Mouse (Mus musculus): Measurements from ENCODE around the gene Mfsd6.

Gene Mfsd6

GRCm38 (mm10) chr1:52727056-52727900, at the start of gene Mfsd6:
Gene Mfsd6, minus strand, starts transcription at chr1:52727462.
- peak; percentile 6 for DNase-seq (ENCODE audit: low spot score)

GRCm38 (mm10) chr1:52765176-52766111, 38.2 kb upstream of the Mfsd6 start:
- DNase-seq (ENCODE audit: low spot score) = no peak

GRCm38 (mm10) chr1:52763894-52764809, 36.9 kb upstream of the Mfsd6 start:
- DNase-seq (ENCODE audit: low spot score) = no peak

- DNase-seq (ENCODE audit: low spot score) = no peak
These were observed 30.9 kb upstream of the Mfsd6 start for GRCm38 (mm10) chr1:52758174-52758573.

GRCm38 (mm10) chr1:52754331-52754730, 27.1 kb upstream of the Mfsd6 start:
- no peak for DNase-seq (ENCODE audit: low spot score)

- DNase-seq (ENCODE audit: low spot score) = no peak
These were observed 26.6 kb upstream of the Mfsd6 start for GRCm38 (mm10) chr1:52753828-52754227.

GRCm38 (mm10) chr1:52752706-52753105, 25.4 kb upstream of the Mfsd6 start:
- no peak for DNase-seq (ENCODE audit: low spot score)

- DNase-seq (ENCODE audit: low spot score) = no peak
These were observed 24.4 kb upstream of the Mfsd6 start for GRCm38 (mm10) chr1:52751634-52752033.

GRCm38 (mm10) chr1:52749978-52750377, 22.7 kb upstream of the Mfsd6 start:
- DNase-seq (ENCODE audit: low spot score) = no peak

GRCm38 (mm10) chr1:52748260-52748659, 21.0 kb upstream of the Mfsd6 start:
- DNase-seq (ENCODE audit: low spot score) = peak; percentile 30

- no peak for DNase-seq (ENCODE audit: low spot score)
These were observed 15.3 kb upstream of the Mfsd6 start for GRCm38 (mm10) chr1:52742567-52742966.

GRCm38 (mm10) chr1:52734208-52734607, 6.9 kb upstream of the Mfsd6 start:
- no peak for DNase-seq (ENCODE audit: low spot score)

GRCm38 (mm10) chr1:52730258-52730657, 3.0 kb upstream of the Mfsd6 start:
- no peak for DNase-seq (ENCODE audit: low spot score)

GRCm38 (mm10) chr1:52728857-52729489, 1.7 kb upstream of the Mfsd6 start:
- no peak for DNase-seq (ENCODE audit: low spot score)

GRCm38 (mm10) chr1:52726371-52727055, 749 bp downstream of the Mfsd6 start:
- peak; percentile 12 for DNase-seq (ENCODE audit: low spot score)

GRCm38 (mm10) chr1:52722586-52722985, 4.7 kb downstream of the Mfsd6 start:
- no peak for DNase-seq (ENCODE audit: low spot score)

GRCm38 (mm10) chr1:52719096-52719495, 8.2 kb downstream of the Mfsd6 start:
- no peak for DNase-seq (ENCODE audit: low spot score)

GRCm38 (mm10) chr1:52718068-52718748, 9.1 kb downstream of the Mfsd6 start:
- DNase-seq (ENCODE audit: low spot score) = no peak

- no peak for DNase-seq (ENCODE audit: low spot score)
These were observed 12.8 kb downstream of the Mfsd6 start for GRCm38 (mm10) chr1:52714451-52714850.

GRCm38 (mm10) chr1:52714021-52714420, 13.2 kb downstream of the Mfsd6 start:
- DNase-seq (ENCODE audit: low spot score) = no peak
